Mouse (Mus musculus): ENCODE measurements around the gene Ace.

GRCm38 (mm10) chr11:105966288-105966687, 1.5 kb upstream of the Ace start:
- TF ChIP-seq GATA1 (IDR thresholded peaks at IDR 0.05; ENCODE audit: low read length), result no peak
- TF ChIP-seq TAL1 (IDR thresholded peaks at IDR 0.05; ENCODE audit: low read length), result no peak
